Mouse (Mus musculus) E14TG2a.4 (cell line): ENCODE results near the gene Tent5c.

Experiments
- CTCF ChIP-seq: conservative IDR thresholded peaks from 2 replicates; pipeline ENCODE4 v1.5.1; 2014; ENCODE audit warnings: low read length
- NANOG ChIP-seq: IDR thresholded peaks from 2 replicates; pipeline ENCODE4 v1.6.1; 2014; ENCODE audit warnings: borderline replicate concordance, low read length, mixed read lengths
- POU5F1 ChIP-seq: IDR thresholded peaks from 2 replicates; pipeline ENCODE4 v1.6.1; 2014; ENCODE audit warnings: low read length, borderline replicate concordance

DNA sequence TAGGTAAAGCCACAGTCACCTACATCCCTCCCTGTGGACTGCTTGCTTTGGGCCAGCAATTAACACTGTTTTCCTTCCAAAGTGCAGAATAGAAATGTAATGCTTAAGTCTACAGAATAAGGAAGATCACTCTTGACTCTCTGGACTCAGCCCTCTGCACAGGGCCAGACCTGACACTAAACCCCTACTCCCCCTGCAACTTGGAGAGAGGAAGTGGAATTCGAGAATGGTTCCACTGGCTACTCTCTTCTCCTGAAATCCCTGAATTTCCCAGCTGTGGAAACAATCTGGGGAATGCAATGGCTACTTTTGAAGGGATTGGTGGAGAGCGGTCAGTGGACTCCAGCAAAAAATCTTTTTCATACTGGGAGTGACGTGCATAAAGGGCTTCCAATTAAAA, 18.2 kb downstream of the Tent5c start:
- no peak for TF ChIP-seq CTCF
- no peak for TF ChIP-seq POU5F1
- TF ChIP-seq NANOG = no peak
